Mouse (Mus musculus): Measurements from ENCODE around the gene Bgn. TPM values are rescaled to one million over a fixed set of nuclear protein-coding genes. Genes with fewer than 3 reads are reported as not detected.
A peak's percentile ranks its signal among the peaks of the same experiment; 100 is the strongest.

The Bgn gene
- polyA plus RNA-seq, 1 experiment from 2014 or later: 18.3 TPM

- ATAC-seq: no peak
Measured at GRCm38 (mm10) chrX:73465483-73466186, 17.8 kb upstream of the Bgn start.

DNA sequence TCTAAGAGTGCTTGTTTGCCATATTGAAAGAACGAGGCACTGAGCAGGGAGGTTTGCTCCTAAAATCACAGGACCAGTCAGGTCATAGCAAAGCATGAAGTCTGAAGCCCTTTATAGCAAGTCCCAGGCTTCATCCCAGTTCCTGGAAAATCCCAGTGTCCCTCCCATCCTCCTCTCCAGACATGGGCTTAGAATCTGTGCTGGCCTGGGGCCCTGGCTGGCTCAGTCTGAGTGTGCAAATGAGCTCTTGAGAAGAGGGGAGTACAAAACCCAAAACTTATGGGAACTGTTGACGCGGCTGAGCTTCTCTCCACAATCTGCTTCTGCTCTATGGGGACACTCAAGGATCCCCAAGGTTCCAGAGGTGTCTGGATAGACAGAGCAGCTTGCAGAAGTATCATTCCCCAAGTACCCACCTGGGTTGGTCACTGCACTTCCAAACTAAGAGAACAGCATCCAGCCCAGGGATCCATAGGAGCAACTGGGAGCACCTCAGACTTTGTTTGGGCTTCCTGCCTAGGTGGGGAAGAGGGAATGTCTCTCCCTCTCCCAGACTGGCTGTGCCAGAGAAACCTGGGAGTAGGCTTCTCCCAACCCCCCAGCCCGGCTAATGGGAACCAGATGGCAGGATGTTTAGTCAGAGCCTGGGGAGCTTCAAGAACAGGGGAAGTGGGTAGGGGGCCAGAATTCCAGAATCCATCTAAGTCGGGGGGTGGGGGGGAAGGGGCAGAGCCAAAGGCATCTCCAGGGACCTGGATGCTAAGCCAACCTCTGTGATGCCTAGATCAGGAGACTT, 15.8 kb upstream of the Bgn start:
- peak overlapping the region; percentile 60 for H3K27ac ChIP-seq (ENCODE audit: low read depth)
- no peak overlapping the region for H3K4me3 ChIP-seq (ENCODE audit: low read depth, low read length)
- no peaks in the 10 kb centered on the region for H3K27me3 ChIP-seq (ENCODE audit: insufficient read depth, low read length)
- H3K9me3 ChIP-seq (ENCODE audit: low read length): no peaks in the 10 kb centered on the region
- H3K9ac ChIP-seq (replicated peaks): no peak overlapping the region
- ATAC-seq (no peak), DNase-seq (no peak)
- 72% methylated on average over 4 of the region's 5 CpGs for WGBS (ENCODE audit: insufficient replicate concordance)
- TF ChIP-seq CTCF (IDR thresholded peaks at IDR 0.05; ENCODE audit: low read depth): no peak
- no peak for TF ChIP-seq EP300 (IDR thresholded peaks at IDR 0.05; ENCODE audit: low read depth)
- H3K36me3 ChIP-seq (replicated peaks; ENCODE audit: insufficient read depth, low read length): no peaks in the 10 kb centered on the region
- no peaks in the 10 kb centered on the region for H3K4me1 ChIP-seq (ENCODE audit: insufficient read depth)
- no peak overlapping the region for H3K4me2 ChIP-seq (ENCODE audit: low read depth, low read length)

More at GRCm38 (mm10) chrX:73465483-73466186, 17.8 kb upstream of the Bgn start:
- Histone ChIP-seq H3K27ac (ENCODE audit: low read depth) (no peak overlapping the region), H3K9ac (replicated peaks) (no peak overlapping the region), H3K36me3 (replicated peaks; ENCODE audit: insufficient read depth, low read length) (no peaks in the 10 kb centered on the region), H3K27me3 (ENCODE audit: insufficient read depth, low read length) (no peaks in the 10 kb centered on the region), H3K9me3 (ENCODE audit: low read length) (no peaks in the 10 kb centered on the region), H3K4me2 (ENCODE audit: low read depth, low read length) (no peak overlapping the region), H3K4me3 (ENCODE audit: low read depth, low read length) (no peak overlapping the region), H3K4me1 (ENCODE audit: insufficient read depth) (no peaks in the 10 kb centered on the region)
- DNase-seq: no peak
- no peak for TF ChIP-seq CTCF (IDR thresholded peaks at IDR 0.05; ENCODE audit: low read depth)
- no peak for TF ChIP-seq EP300 (IDR thresholded peaks at IDR 0.05; ENCODE audit: low read depth)
- 74% methylated on average over 9 of the region's 9 CpGs for WGBS (ENCODE audit: insufficient replicate concordance)

DNA sequence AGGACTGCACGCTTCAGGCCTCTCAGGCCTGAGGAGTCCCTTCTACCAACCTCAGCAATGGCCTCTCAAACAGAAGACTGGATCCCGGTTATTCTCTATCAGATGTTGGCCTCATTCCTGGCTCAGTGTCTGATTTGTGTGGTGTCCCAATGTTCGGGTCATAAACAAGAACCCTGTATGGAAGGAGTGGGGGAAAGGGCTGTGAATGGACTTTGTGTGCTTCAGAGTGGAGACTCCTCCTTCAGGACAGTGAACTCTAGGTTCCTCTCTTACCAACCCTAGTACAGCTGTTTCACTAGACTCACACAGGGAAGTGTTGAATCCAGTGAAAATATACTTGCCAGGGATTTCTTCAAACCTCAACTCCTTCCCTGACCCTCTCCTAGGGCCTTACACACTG, 15.1 kb upstream of the Bgn start:
- no peaks in the 10 kb centered on the region for H3K4me1 ChIP-seq (ENCODE audit: insufficient read depth)
- H3K9ac ChIP-seq (replicated peaks): no peak overlapping the region
- H3K4me2 ChIP-seq (ENCODE audit: low read depth, low read length): no peak overlapping the region
- no peak for DNase-seq
- ATAC-seq: peak; percentile 92
- TF ChIP-seq CTCF (IDR thresholded peaks at IDR 0.05; ENCODE audit: low read depth): no peak
- no peak for TF ChIP-seq EP300 (IDR thresholded peaks at IDR 0.05; ENCODE audit: low read depth)
- 43% methylated on average over 2 of the region's 3 CpGs for WGBS (ENCODE audit: insufficient replicate concordance)
- H3K4me3 ChIP-seq (ENCODE audit: low read depth, low read length): no peak overlapping the region
- H3K36me3 ChIP-seq (replicated peaks; ENCODE audit: insufficient read depth, low read length): no peaks in the 10 kb centered on the region
- H3K9me3 ChIP-seq (ENCODE audit: low read length): no peaks in the 10 kb centered on the region
- H3K27ac ChIP-seq (ENCODE audit: low read depth): peak overlapping the region; percentile 60
- no peaks in the 10 kb centered on the region for H3K27me3 ChIP-seq (ENCODE audit: insufficient read depth, low read length)

- Histone ChIP-seq H3K4me3 (ENCODE audit: low read depth, low read length) (no peak overlapping the region), H3K4me1 (ENCODE audit: insufficient read depth) (no peaks in the 10 kb centered on the region), H3K27me3 (ENCODE audit: insufficient read depth, low read length) (no peaks in the 10 kb centered on the region), H3K27ac (ENCODE audit: low read depth) (peak overlapping the region; percentile 60), H3K9me3 (ENCODE audit: low read length) (no peaks in the 10 kb centered on the region), H3K9ac (replicated peaks) (no peak overlapping the region), H3K36me3 (replicated peaks; ENCODE audit: insufficient read depth, low read length) (no peaks in the 10 kb centered on the region), H3K4me2 (ENCODE audit: low read depth, low read length) (no peak overlapping the region)
- ATAC-seq (peak; percentile 67), DNase-seq (no peak)
- 67% methylated on average over 1 of the region's 1 CpGs for WGBS (ENCODE audit: insufficient replicate concordance)
- TF ChIP-seq EP300 (IDR thresholded peaks at IDR 0.05; ENCODE audit: low read depth) (no peak), CTCF (IDR thresholded peaks at IDR 0.05; ENCODE audit: low read depth) (no peak)
Measured at GRCm38 (mm10) chrX:73468752-73469151, 14.7 kb upstream of the Bgn start.

DNA sequence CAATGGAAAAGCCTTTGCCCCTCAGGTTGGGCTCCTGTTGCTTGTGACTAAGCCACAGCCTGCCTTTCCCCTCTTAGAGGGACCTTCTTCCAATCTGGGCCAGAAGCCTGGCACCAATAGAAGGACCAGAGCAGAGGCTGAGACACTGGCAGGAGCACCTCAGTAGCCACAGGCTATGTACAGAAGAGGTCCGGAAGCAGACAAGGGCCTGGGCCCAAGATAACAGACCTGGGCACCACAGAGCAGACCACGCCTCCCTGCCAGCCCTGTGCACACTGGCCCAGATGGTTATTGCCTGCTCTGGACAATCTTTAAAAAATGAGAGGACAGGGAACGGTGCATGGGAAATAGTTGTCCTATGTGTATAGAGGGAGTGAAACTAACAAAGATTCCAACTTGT, 11.6 kb upstream of the Bgn start:
- H3K4me1 ChIP-seq (ENCODE audit: insufficient read depth): peaks cover 5% of the 10 kb centered on the region
- no peak overlapping the region for H3K4me3 ChIP-seq (ENCODE audit: low read depth, low read length)
- no peak overlapping the region for H3K9ac ChIP-seq (replicated peaks)
- H3K27ac ChIP-seq (ENCODE audit: low read depth): no peak overlapping the region
- no peak overlapping the region for H3K4me2 ChIP-seq (ENCODE audit: low read depth, low read length)
- ATAC-seq (no peak), DNase-seq (no peak)
- no peaks in the 10 kb centered on the region for H3K27me3 ChIP-seq (ENCODE audit: insufficient read depth, low read length)
- no peak for TF ChIP-seq EP300 (IDR thresholded peaks at IDR 0.05; ENCODE audit: low read depth)
- no peak for TF ChIP-seq CTCF (IDR thresholded peaks at IDR 0.05; ENCODE audit: low read depth)
- no peaks in the 10 kb centered on the region for H3K9me3 ChIP-seq (ENCODE audit: low read length)
- H3K36me3 ChIP-seq (replicated peaks; ENCODE audit: insufficient read depth, low read length): no peaks in the 10 kb centered on the region
- WGBS (ENCODE audit: insufficient replicate concordance): 70% methylated on average over 3 of the region's 3 CpGs

DNA sequence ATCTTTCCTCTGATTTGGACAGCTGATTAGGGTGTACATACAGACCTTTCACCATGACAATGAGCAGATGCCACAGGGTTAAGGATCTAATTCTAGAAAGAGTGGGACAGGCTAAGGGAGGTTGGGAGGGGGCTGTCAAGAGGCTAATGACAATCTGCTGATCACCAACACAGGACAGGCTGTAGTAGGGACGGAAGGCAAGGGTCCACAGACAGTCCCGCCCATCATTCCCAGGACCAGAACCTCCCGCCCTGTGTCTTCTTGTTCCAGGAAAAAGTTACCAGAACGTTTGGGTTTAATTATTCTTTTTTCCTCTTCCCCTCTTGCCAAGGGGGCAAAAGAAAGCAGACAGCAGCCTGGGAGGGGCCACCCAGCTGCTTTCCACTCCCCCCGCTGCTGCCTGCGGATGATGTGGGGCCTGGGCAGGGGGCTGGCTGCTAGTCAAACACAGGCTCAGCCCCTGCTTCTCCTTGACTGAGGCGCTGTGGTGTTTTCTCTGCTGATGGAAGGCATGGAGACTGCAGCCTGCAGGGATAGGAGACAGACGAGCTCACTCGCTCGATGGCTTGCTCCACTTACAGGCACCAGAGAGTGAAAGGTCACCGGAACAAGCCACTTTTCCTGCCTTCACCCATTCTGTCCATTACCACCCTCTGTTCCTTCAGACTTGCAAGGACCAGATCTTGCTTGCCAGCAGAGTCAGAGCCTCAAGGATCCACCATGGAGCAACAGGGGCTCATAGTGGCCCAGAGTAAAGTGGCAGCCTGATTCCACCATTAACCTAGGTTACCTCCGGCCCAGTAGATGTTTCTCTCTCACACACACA, 8.8 kb upstream of the Bgn start:
- no peaks in the 10 kb centered on the region for H3K9me3 ChIP-seq (ENCODE audit: low read length)
- H3K27ac ChIP-seq (ENCODE audit: low read depth): no peak overlapping the region
- no peak for ATAC-seq
- DNase-seq: no peak
- TF ChIP-seq EP300 (IDR thresholded peaks at IDR 0.05; ENCODE audit: low read depth): no peak
- TF ChIP-seq CTCF (IDR thresholded peaks at IDR 0.05; ENCODE audit: low read depth): no peak
- peaks cover 5% of the 10 kb centered on the region for H3K4me1 ChIP-seq (ENCODE audit: insufficient read depth)
- no peak overlapping the region for H3K9ac ChIP-seq (replicated peaks)
- WGBS (ENCODE audit: insufficient replicate concordance): 69% methylated on average over 12 of the region's 12 CpGs
- no peaks in the 10 kb centered on the region for H3K36me3 ChIP-seq (replicated peaks; ENCODE audit: insufficient read depth, low read length)
- H3K27me3 ChIP-seq (ENCODE audit: insufficient read depth, low read length): no peaks in the 10 kb centered on the region
- H3K4me2 ChIP-seq (ENCODE audit: low read depth, low read length): no peak overlapping the region
- no peak overlapping the region for H3K4me3 ChIP-seq (ENCODE audit: low read depth, low read length)
